Mouse (Mus musculus): ENCODE measurements around the gene Olfr506. TPM values are rescaled to one million over a fixed set of nuclear protein-coding genes. Genes with fewer than 3 reads are reported as not detected.
"Not testable (repeated sequence)": the region's sequence is repeated elsewhere in the genome, so short reads cannot be mapped to it uniquely, and the experiment has no call there.

Olfr506 gene
- polyA plus RNA-seq (2015; fragmentation: Nextera tagmentation; extraction: Ambion mirVana): not detected in 2 replicates

DNA sequence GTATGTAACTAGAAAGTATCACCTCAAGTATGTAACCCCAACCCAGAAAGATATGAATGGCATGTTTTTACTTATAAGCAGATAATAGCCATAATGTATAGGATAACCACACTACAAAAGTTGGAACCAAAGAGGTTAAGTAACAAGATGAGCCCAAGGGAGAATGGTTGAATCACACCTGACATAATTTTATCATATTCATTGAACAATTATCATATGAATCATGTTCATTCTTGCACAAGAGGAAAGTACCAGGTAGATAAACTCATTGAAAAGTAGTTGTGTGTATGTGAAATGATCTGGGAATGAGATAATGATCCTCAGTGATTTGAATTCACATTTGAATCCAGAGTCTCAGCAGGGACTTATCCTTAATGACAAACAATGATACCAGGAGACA lies at the start of gene Olfr506:
Gene Olfr506, plus strand, starts transcription at position 301 of the 400 bp plus-strand sequence.
- no peak for ATAC-seq
- Histone ChIP-seq H3K9me3 (ENCODE audit: low read length) (no peaks in the 10 kb centered on the region), H3K9ac (replicated peaks) (no peak within 1 kb of the TSS), H3K27me3 (ENCODE audit: insufficient read depth, low read length) (no peaks in the 10 kb centered on the region), H3K36me3 (replicated peaks; ENCODE audit: insufficient read depth, low read length) (no peaks in the 10 kb centered on the region), H3K4me3 (ENCODE audit: low read depth, low read length) (no peak within 1 kb of the TSS), H3K4me2 (ENCODE audit: low read depth, low read length) (no peak within 1 kb of the TSS), H3K27ac (ENCODE audit: low read depth) (no peak within 1 kb of the TSS), H3K4me1 (ENCODE audit: insufficient read depth) (no peaks in the 10 kb centered on the region)
- TF ChIP-seq CTCF (IDR thresholded peaks at IDR 0.05; ENCODE audit: low read depth) (no peak), EP300 (IDR thresholded peaks at IDR 0.05; ENCODE audit: low read depth) (no peak)
- DNase-seq: no peak

DNA sequence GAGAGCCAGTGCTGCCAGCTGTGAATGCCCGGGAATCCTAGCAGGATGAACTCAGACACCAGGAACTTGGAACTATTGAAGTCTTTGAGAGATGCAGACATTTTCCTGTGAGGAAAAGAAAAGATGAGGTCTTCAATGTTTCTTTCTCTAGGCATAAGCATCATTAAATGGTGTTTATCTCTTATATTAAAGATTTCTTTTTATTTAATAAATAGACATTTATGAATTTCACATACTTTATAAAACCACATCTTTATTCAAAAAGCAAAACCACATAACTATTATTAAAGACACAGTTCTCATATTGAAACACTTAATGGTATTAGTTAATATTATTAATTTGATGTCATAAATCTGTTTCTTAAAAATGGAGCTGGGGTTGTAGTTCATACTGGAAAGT lies 44.9 kb upstream of the Olfr506 start, which contains the start of gene Olfr504:
Gene Olfr504, minus strand, starts transcription at position 101 of the 400 bp plus-strand sequence.
- Histone ChIP-seq H3K27me3 (ENCODE audit: insufficient read depth, low read length) (no peaks in the 10 kb centered on the region), H3K4me1 (ENCODE audit: insufficient read depth) (no peaks in the 10 kb centered on the region), H3K9me3 (ENCODE audit: low read length) (no peaks in the 10 kb centered on the region), H3K4me3 (ENCODE audit: low read depth, low read length) (no peak within 1 kb of the TSS), H3K4me2 (ENCODE audit: low read depth, low read length) (no peak within 1 kb of the TSS), H3K36me3 (replicated peaks; ENCODE audit: insufficient read depth, low read length) (no peaks in the 10 kb centered on the region), H3K27ac (ENCODE audit: low read depth) (no peak within 1 kb of the TSS), H3K9ac (replicated peaks) (no peak within 1 kb of the TSS)
- DNase-seq (no peak), ATAC-seq (no peak)
- WGBS (ENCODE audit: insufficient replicate concordance): 63% methylated on average over 1 of the region's 1 CpGs
- TF ChIP-seq EP300 (IDR thresholded peaks at IDR 0.05; ENCODE audit: low read depth) (no peak), CTCF (IDR thresholded peaks at IDR 0.05; ENCODE audit: low read depth) (no peak)

DNA sequence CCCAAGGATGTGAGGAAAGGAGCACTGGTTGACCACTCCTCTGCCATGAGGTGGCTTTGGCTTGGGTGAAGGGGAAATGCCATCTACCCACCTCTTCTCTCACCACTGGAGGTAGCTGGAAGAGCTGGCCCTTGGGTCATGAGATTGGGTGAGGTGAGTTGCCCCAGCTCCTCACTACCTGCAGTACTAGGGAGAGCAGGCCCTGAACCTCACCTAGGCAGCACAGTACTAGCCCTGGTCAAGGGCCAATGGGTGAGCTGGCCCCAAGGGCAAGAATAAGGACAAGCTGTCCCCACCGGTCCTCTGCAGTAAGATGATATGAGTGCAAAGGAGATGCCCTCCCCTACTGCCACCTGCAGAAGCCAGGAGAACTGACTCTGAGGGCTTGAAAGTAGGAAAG lies 20.8 kb upstream of the Olfr506 start:
- ATAC-seq (no peak; the same call in 1 of the 2 replicates), DNase-seq (no peak)
- Histone ChIP-seq H3K9ac (replicated peaks) (no peak overlapping the region), H3K27me3 (ENCODE audit: insufficient read depth, low read length) (no peaks in the 10 kb centered on the region), H3K9me3 (ENCODE audit: low read length) (0 out of 2 replicates have a peak, but pooled peaks cover 2% of the 10 kb centered on the region), H3K27ac (ENCODE audit: low read depth) (no peak overlapping the region), H3K36me3 (replicated peaks; ENCODE audit: insufficient read depth, low read length) (no peaks in the 10 kb centered on the region), H3K4me1 (ENCODE audit: insufficient read depth) (no peaks in the 10 kb centered on the region), H3K4me2 (ENCODE audit: low read depth, low read length) (no peak overlapping the region), H3K4me3 (ENCODE audit: low read depth, low read length) (no peak overlapping the region)
- no peak for TF ChIP-seq CTCF (IDR thresholded peaks at IDR 0.05; ENCODE audit: low read depth)
- TF ChIP-seq EP300 (IDR thresholded peaks at IDR 0.05; ENCODE audit: low read depth): no peak
- WGBS (ENCODE audit: insufficient replicate concordance): 87% methylated on average over 1 of the region's 1 CpGs

DNA sequence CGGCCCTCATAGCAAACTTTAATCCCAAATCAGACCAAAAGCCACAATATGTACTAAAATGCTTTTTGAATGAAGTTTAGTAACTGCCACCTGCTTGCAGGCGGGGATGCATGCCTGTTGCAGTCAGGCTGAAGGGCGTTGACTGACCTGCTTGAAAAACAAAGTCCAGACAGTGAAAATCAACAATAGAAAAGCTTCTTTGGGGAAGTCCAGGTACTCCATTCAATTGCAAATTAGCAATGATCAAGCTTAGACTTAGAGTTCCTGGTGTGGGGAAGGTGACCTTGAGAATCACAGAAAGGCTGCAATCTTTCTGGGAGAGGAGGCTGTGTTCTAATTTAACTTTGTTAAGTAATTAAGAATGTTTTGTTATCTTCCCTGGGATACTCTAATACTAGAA lies 8.7 kb upstream of the Olfr506 start:
- WGBS (ENCODE audit: insufficient replicate concordance): 64% methylated on average over 3 of the region's 3 CpGs
- ATAC-seq; H3K27ac ChIP-seq (ENCODE audit: low read depth): not testable (repeated sequence)

DNA sequence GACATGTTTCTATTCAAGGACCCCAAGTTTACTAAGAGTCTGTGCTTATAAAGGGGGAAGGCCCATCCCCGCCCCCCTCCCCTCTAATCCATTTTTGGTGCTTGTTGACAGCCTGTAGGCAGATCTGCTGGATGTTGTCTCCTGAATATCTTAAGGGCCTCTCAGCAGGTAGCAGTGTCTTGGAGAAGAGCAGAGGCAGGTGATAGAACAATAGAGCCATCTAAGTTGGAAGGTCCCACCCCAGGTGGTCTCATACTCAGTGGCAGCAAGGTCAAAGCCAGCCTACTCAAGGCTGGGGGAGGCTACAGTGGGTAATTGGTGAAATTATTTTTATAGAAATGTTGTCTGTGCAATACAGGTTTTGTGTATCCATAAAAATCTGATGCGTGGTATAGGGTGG lies 3.5 kb downstream of the Olfr506 start:
- H3K27ac ChIP-seq (ENCODE audit: low read depth): no peak overlapping the region
- ATAC-seq (no peak), DNase-seq (no peak)
- no peaks in the 10 kb centered on the region for H3K4me1 ChIP-seq (ENCODE audit: insufficient read depth)
- TF ChIP-seq CTCF (IDR thresholded peaks at IDR 0.05; ENCODE audit: low read depth) (no peak), EP300 (IDR thresholded peaks at IDR 0.05; ENCODE audit: low read depth) (no peak)
- WGBS (ENCODE audit: insufficient replicate concordance): 75% methylated on average over 2 of the region's 2 CpGs
- H3K9me3 ChIP-seq (ENCODE audit: low read length): no peaks in the 10 kb centered on the region
- H3K4me2 ChIP-seq (ENCODE audit: low read depth, low read length): no peak overlapping the region
- no peaks in the 10 kb centered on the region for H3K36me3 ChIP-seq (replicated peaks; ENCODE audit: insufficient read depth, low read length)
- H3K27me3 ChIP-seq (ENCODE audit: insufficient read depth, low read length): no peaks in the 10 kb centered on the region
- H3K4me3 ChIP-seq (ENCODE audit: low read depth, low read length): no peak overlapping the region
- H3K9ac ChIP-seq (replicated peaks): no peak overlapping the region

More for the DNA sequence above, 8.7 kb upstream of the Olfr506 start:
- not testable (repeated sequence) for H3K4me2 ChIP-seq (ENCODE audit: low read depth, low read length); H3K27me3 ChIP-seq (ENCODE audit: insufficient read depth, low read length); DNase-seq; H3K4me1 ChIP-seq (ENCODE audit: insufficient read depth); H3K36me3 ChIP-seq (replicated peaks; ENCODE audit: insufficient read depth, low read length); H3K4me3 ChIP-seq (ENCODE audit: low read depth, low read length); H3K9me3 ChIP-seq (ENCODE audit: low read length); H3K9ac ChIP-seq (replicated peaks)

DNA sequence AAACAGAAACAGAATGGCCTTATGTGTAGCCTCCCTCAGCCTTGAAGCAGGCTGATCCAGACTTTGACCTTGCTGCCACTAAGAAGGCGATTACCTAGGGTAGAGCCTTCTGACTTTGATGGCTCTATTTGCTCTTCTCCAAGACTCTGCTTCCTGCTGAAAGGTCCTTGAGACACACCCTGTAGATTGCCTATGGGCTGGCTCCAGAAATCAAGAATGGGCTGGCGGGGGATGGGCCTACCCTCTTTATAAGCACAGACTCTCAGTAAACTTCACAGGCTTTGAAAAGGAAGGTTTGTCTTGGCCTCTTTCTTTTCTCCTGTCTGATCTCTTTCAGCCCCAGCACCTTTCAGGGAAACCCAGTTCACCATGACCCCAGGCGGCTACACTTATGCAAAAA lies 6.2 kb downstream of the Olfr506 start:
- H3K27ac ChIP-seq (ENCODE audit: low read depth); H3K36me3 ChIP-seq (replicated peaks; ENCODE audit: insufficient read depth, low read length); H3K4me3 ChIP-seq (ENCODE audit: low read depth, low read length); H3K9me3 ChIP-seq (ENCODE audit: low read length); H3K4me1 ChIP-seq (ENCODE audit: insufficient read depth); H3K4me2 ChIP-seq (ENCODE audit: low read depth, low read length); DNase-seq; H3K27me3 ChIP-seq (ENCODE audit: insufficient read depth, low read length); H3K9ac ChIP-seq (replicated peaks); ATAC-seq: not testable (repeated sequence)
- 65% methylated on average over 3 of the region's 3 CpGs for WGBS (ENCODE audit: insufficient replicate concordance)

DNA sequence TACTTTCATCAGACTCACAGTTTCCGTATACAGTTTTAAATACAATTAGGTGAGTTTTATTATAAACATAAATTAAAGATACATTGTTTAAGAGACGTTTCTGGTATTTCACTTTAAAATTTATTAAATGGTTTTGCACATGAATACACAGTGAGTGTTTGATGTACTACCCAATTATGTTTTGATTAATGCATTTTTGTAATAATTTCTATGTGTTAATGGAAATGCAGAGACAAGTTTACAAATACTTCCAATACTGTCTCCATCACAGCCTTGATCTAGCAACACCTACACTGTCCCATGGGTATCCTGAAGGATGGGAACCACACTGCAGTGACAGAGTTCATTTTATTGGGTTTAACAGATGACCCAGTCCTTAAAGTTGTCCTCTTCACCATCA lies 10.9 kb downstream of the Olfr506 start, which contains the start of gene Olfr507:
Gene Olfr507, plus strand, starts transcription at position 301 of the 400 bp plus-strand sequence.
- no peak for ATAC-seq
- no peak for DNase-seq
- Histone ChIP-seq H3K27ac (ENCODE audit: low read depth) (no peak within 1 kb of the TSS), H3K36me3 (replicated peaks; ENCODE audit: insufficient read depth, low read length) (no peaks in the 10 kb centered on the region), H3K4me3 (ENCODE audit: low read depth, low read length) (no peak within 1 kb of the TSS), H3K9me3 (ENCODE audit: low read length) (no peaks in the 10 kb centered on the region), H3K4me1 (ENCODE audit: insufficient read depth) (no peaks in the 10 kb centered on the region), H3K9ac (replicated peaks) (no peak within 1 kb of the TSS), H3K27me3 (ENCODE audit: insufficient read depth, low read length) (no peaks in the 10 kb centered on the region), H3K4me2 (ENCODE audit: low read depth, low read length) (no peak within 1 kb of the TSS)
- WGBS (ENCODE audit: insufficient replicate concordance): 67% methylated on average over 2 of the region's 2 CpGs
- TF ChIP-seq CTCF (IDR thresholded peaks at IDR 0.05; ENCODE audit: low read depth) (no peak), EP300 (IDR thresholded peaks at IDR 0.05; ENCODE audit: low read depth) (no peak)

All from liver, postnatal 0 days (tissue).